Mouse (Mus musculus) MEL (cell line): ENCODE data around the gene Enoph1. TPM values are rescaled to one million over a fixed set of nuclear protein-coding genes. Genes with fewer than 3 reads are reported as not detected.

Source experiments
- DNase-seq: peaks from one replicate; pipeline ENCODE4 v3.0.0; 2011; ENCODE audit warnings: low read depth, low spot score
- H3K27ac ChIP-seq: 2 replicates; pipeline ENCODE4 v1.5.1; 2012; ENCODE audit warnings: low read depth, mild to moderate bottlenecking, control low read depth, low read length, moderate library complexity; ENCODE audit not compliant: control insufficient read depth
- H3K27me3 ChIP-seq, 2 experiments: fragments of 150-350 bp in 1 of 2; sonication (generic) in 1 of 2; 2 replicates each; pipeline ENCODE4 v1.6.1; 2012; ENCODE audit warnings: low read length in 2 of 2, mild to moderate bottlenecking in 2 of 2, improper control_type of control experiment in 1 of 2, moderate library complexity in 1 of 2; ENCODE audit not compliant: insufficient read depth in 2 of 2, control insufficient read depth in 1 of 2
- H3K36me3 ChIP-seq, 2 experiments: 2 replicates each; pipeline ENCODE4 v1.6.1; 2012 to 2014; ENCODE audit warnings: low read length in 2 of 2, improper control_type of control experiment in 1 of 2, inconsistent platforms in 1 of 2, mild to moderate bottlenecking in 1 of 2; ENCODE audit not compliant: insufficient read depth in 2 of 2, control insufficient read depth in 1 of 2
- H3K4me1 ChIP-seq, 2 experiments: fragments of 150-350 bp in 1 of 2; sonication (generic) in 1 of 2; 2 replicates each; pipeline ENCODE4 v1.6.1; 2012; ENCODE audit warnings: low read length in 2 of 2, improper control_type of control experiment in 1 of 2, mild to moderate bottlenecking in 1 of 2; ENCODE audit not compliant: insufficient read depth in 2 of 2, control insufficient read depth in 1 of 2
- H3K4me3 ChIP-seq, 2 experiments: fragments of 150-350 bp in 1 of 2; sonication (generic) in 1 of 2; 2 replicates each; pipeline ENCODE4 v1.5.1; 2012; ENCODE audit warnings: low read depth in 2 of 2, low read length in 2 of 2, mild to moderate bottlenecking in 2 of 2, moderate library complexity in 2 of 2, control low read depth in 1 of 2, improper control_type of control experiment in 1 of 2; ENCODE audit not compliant: control insufficient read depth in 1 of 2, insufficient read depth in 1 of 2
- H3K79me2 ChIP-seq: 2 replicates; pipeline ENCODE4 v1.6.1; 2012; ENCODE audit warnings: mild to moderate bottlenecking, low read length, moderate library complexity; ENCODE audit not compliant: control insufficient read depth, poor library complexity, insufficient read depth
- H3K9ac ChIP-seq: 2 replicates; pipeline ENCODE4 v1.6.1; 2012; ENCODE audit warnings: low read depth, mild to moderate bottlenecking, control low read depth, low read length, moderate library complexity; ENCODE audit not compliant: control insufficient read depth, poor library complexity, severe bottlenecking
- H3K9me3 ChIP-seq: fragments of 150-350 bp; sonication (generic); replicated peaks from 2 replicates; pipeline ENCODE4 v1.6.1; 2012; ENCODE audit warnings: mild to moderate bottlenecking, low read length, improper control_type of control experiment, moderate library complexity; ENCODE audit not compliant: insufficient read depth
- CTCF ChIP-seq, 3 experiments: IDR thresholded peaks in 2 of 3; conservative IDR thresholded peaks in 1 of 3; 2 replicates each; pipeline ENCODE4 v1.5.1; 2011 to 2012; ENCODE audit warnings: low read length in 3 of 3, low read depth in 2 of 3, mild to moderate bottlenecking in 2 of 3, improper control_type of control experiment in 1 of 3, inconsistent platforms in 1 of 3, mixed read lengths in 1 of 3, moderate library complexity in 1 of 3; ENCODE audit not compliant: control insufficient read depth in 1 of 3, insufficient read depth in 1 of 3, poor library complexity in 1 of 3, severe bottlenecking in 1 of 3
- GABPA ChIP-seq: IDR thresholded peaks from 2 replicates; pipeline ENCODE4 v1.6.1; 2012; ENCODE audit warnings: low read depth, mild to moderate bottlenecking, inconsistent platforms, low read length, improper control_type of control experiment, moderate library complexity
- HCFC1 ChIP-seq: IDR thresholded peaks from 2 replicates; pipeline ENCODE4 v1.6.1; 2012; ENCODE audit warnings: low read depth, mild to moderate bottlenecking, inconsistent platforms, low read length, improper control_type of control experiment, moderate library complexity
- MEF2A ChIP-seq: IDR thresholded peaks from 2 replicates; pipeline ENCODE4 v1.6.1; 2014; ENCODE audit warnings: low read depth, mild to moderate bottlenecking, inconsistent platforms, low read length, improper control_type of control experiment; ENCODE audit not compliant: poor library complexity, insufficient replicate concordance, severe bottlenecking; ENCODE audit errors: extremely low read depth
- NRF1 ChIP-seq: IDR thresholded peaks from 2 replicates; pipeline ENCODE4 v1.6.1; 2014; ENCODE audit warnings: low read depth, mild to moderate bottlenecking, inconsistent platforms, low read length, improper control_type of control experiment, moderate library complexity; ENCODE audit not compliant: poor library complexity, insufficient read depth, severe bottlenecking
- RAD21 ChIP-seq: IDR thresholded peaks from 2 replicates; pipeline ENCODE4 v1.6.1; 2011; ENCODE audit warnings: mild to moderate bottlenecking, low read depth, low read length, improper control_type of control experiment
- RCOR1 ChIP-seq: IDR thresholded peaks from 2 replicates; pipeline ENCODE4 v1.6.1; 2012; ENCODE audit warnings: low read depth, mild to moderate bottlenecking, inconsistent platforms, low read length, improper control_type of control experiment
- SMC3 ChIP-seq: IDR thresholded peaks from 2 replicates; pipeline ENCODE4 v1.6.1; 2011; ENCODE audit warnings: low read depth, low read length, improper control_type of control experiment
- USF1 ChIP-seq: IDR thresholded peaks from 2 replicates; pipeline ENCODE4 v1.6.1; 2014; ENCODE audit warnings: low read depth, mild to moderate bottlenecking, inconsistent platforms, low read length, improper control_type of control experiment, moderate library complexity
- USF2 ChIP-seq, 2 experiments: IDR thresholded peaks; 2 replicates each; pipeline ENCODE4 v1.6.1; 2011 to 2012; ENCODE audit warnings: improper control_type of control experiment in 2 of 2, low read length in 2 of 2, borderline replicate concordance in 1 of 2, inconsistent platforms in 1 of 2, low read depth in 1 of 2, mild to moderate bottlenecking in 1 of 2; ENCODE audit not compliant: insufficient read depth in 1 of 2
- ZC3H11A ChIP-seq: IDR thresholded peaks from 2 replicates; pipeline ENCODE4 v1.6.1; 2012; ENCODE audit warnings: low read depth, mild to moderate bottlenecking, inconsistent platforms, low read length, improper control_type of control experiment
- ZKSCAN1 ChIP-seq: IDR thresholded peaks from 2 replicates; pipeline ENCODE4 v1.6.1; 2012; ENCODE audit warnings: low read depth, mild to moderate bottlenecking, inconsistent platforms, low read length, improper control_type of control experiment, moderate library complexity
- polyA plus RNA-seq, 2 experiments: library from polyadenylated mRNA; stranded (reverse) in 1 of 2; unstranded in 1 of 2; fragments of >175 nt in 1 of 2; fragments of >200 nt in 1 of 2; gene quantifications; 2 replicates each; pipeline versions ENCODE4 v1.2.1 to v1.2.4; 2012; ENCODE audit warnings: low replicate concordance in 2 of 2, low read depth in 1 of 2; ENCODE audit not compliant: insufficient read length in 2 of 2, insufficient read depth in 1 of 2, missing spikeins in 1 of 2
- total RNA-seq: library from RNA; depleted of rRNA; stranded (reverse); fragments of 300-350 nt; gene quantifications from 2 replicates; pipeline ENCODE4 v1.2.3, GENCODE M21; 2012

Gene Enoph1
- total and polyA plus RNA-seq, 3 experiments = 83.3 to 89.0 TPM; not detected in 1

- Histone ChIP-seq H3K27ac (no peak overlapping the region), H3K27me3 (no peaks in the 10 kb centered on the region), H3K4me3 (no peak overlapping the region), H3K36me3 (peaks cover 0 to 5% of the 10 kb centered on the region in 2 experiments; a peak in 2 of 4 replicates), H3K9ac (no peak overlapping the region), H3K9me3 (no peaks in the 10 kb centered on the region), H3K79me2 (no peaks in the 10 kb centered on the region), H3K4me1 (peaks cover 3 to 5% of the 10 kb centered on the region in 2 experiments; a peak in 2 of 4 replicates)
- no peak for DNase-seq
- TF ChIP-seq RCOR1 = no peak
- TF ChIP-seq USF2 (IDR thresholded peaks at IDR 0.05; ENCODE audit: borderline replicate concordance in 1 of 2, insufficient read depth in 1 of 2, low read depth in 1 of 2, low read length in 2 of 2) = no peak
- no peak for TF ChIP-seq NRF1
- no peak for TF ChIP-seq GABPA
- no peak for TF ChIP-seq ZKSCAN1
- no peak for TF ChIP-seq SMC3
Measured at GRCm38 (mm10) chr5:100072557-100072956, 32.8 kb downstream of the Enoph1 start.

GRCm38 (mm10) chr5:100074571-100074970 is 34.8 kb downstream of the Enoph1 start:
- Histone ChIP-seq H3K9me3 (no peaks in the 10 kb centered on the region), H3K4me1 (peaks cover 3 to 5% of the 10 kb centered on the region in 2 experiments; a peak in 2 of 4 replicates), H3K36me3 (peaks cover 0 to 5% of the 10 kb centered on the region in 2 experiments; a peak in 2 of 4 replicates), H3K27ac (no peak overlapping the region)
- peak; percentile 27 for DNase-seq
- TF ChIP-seq RAD21 = peak; percentile 46
- TF ChIP-seq ZC3H11A = peak; percentile 51; the same call in 1 of the 2 replicates
- peak in 2 of 3 experiments; percentile 21 to 51; a peak in 5 of 6 replicates for TF ChIP-seq CTCF (IDR thresholded peaks at IDR 0.05 in 2 of 3, conservative IDR thresholded peaks at IDR 0.05 in 1 of 3; ENCODE audit: control insufficient read depth in 1 of 3, insufficient read depth in 1 of 3, low read depth in 2 of 3, low read length in 3 of 3, poor library complexity in 1 of 3, severe bottlenecking in 1 of 3)
- peak; percentile 43 for TF ChIP-seq SMC3
- no peak for TF ChIP-seq USF1
- no peak for TF ChIP-seq MEF2A
- no peak for TF ChIP-seq HCFC1
- TF ChIP-seq, all 39 proteins: peak for 4
- no peaks in the 10 kb centered on the region for H3K79me2 ChIP-seq
- H3K4me3 ChIP-seq = no peak overlapping the region
- H3K27me3 ChIP-seq = no peaks in the 10 kb centered on the region
- no peak overlapping the region for H3K9ac ChIP-seq
